Mouse (Mus musculus) CH12F3 (cell line): Measurements from ENCODE around the gene Fam168a.

Source experiments
- in situ Hi-C: fragments of 300-500 bp; cut with MboI; formaldehyde crosslinking; loops from 2 replicates; pipeline ENCODE4 v1.14.3; 2020; ENCODE audit warnings: low sequenced_read_pairs

Fam168a gene

DNA sequence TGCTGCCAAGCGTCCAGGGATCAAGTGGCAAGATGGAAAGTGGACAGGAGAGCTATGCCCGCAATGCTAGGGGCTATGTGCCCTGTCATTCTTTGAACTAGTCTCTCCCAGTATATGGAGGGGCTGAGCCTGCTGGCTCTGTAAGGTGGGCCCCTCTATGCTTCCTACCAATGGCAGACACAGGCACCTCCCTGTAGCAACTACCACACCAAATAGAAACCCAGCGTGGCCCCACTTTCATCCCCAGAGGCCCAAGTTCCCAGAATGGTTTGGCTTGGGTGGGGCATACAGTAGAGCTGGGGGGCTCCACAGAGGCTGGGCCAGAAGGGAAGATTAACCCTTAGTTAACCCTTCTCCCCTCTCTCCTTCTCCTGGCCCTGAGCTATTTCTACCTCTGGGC, 154.0 kb downstream of the Fam168a start:
- in situ Hi-C loops = no loop called here

DNA sequence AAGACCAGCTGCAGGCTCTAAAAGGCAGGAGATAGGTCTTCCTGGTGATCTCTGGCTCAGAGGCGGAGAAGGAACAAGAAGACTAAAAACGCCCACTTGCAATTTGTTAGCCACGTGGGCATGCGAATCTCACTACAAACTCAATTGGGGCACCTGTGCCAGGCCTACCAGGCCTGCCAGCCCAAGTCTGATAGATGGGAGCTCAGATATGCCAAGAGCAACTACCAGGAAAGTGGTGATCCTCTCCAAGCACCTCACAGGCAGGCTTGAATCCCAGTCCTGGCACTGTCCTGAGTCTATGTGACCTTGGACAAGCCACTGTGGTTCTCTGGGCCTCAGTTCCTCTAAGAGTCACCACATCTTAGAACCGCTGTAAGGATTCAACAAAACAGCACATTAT, 154.8 kb downstream of the Fam168a start:
- in situ Hi-C loops = no loop called here

DNA sequence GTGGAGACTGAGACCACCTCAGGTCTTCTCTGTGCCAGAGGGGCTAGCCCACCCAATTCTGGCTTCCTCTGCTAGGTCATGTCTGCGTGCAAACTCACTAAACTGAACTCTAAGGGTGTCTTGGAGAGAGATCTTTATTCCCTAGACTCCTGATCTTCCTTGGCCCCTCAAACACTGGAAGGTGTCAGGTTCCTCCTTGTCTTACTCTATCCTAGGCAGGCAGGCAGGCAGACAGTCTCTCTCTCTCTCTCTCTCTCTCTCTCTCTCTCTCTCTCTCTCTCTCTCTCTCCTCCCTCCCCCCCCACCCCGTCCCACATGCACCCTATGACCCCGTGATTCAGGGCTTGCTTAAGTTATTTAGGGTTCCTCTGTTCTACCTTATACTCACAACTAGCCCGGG, 155.9 kb downstream of the Fam168a start:
- in situ Hi-C loops = no loop called here

DNA sequence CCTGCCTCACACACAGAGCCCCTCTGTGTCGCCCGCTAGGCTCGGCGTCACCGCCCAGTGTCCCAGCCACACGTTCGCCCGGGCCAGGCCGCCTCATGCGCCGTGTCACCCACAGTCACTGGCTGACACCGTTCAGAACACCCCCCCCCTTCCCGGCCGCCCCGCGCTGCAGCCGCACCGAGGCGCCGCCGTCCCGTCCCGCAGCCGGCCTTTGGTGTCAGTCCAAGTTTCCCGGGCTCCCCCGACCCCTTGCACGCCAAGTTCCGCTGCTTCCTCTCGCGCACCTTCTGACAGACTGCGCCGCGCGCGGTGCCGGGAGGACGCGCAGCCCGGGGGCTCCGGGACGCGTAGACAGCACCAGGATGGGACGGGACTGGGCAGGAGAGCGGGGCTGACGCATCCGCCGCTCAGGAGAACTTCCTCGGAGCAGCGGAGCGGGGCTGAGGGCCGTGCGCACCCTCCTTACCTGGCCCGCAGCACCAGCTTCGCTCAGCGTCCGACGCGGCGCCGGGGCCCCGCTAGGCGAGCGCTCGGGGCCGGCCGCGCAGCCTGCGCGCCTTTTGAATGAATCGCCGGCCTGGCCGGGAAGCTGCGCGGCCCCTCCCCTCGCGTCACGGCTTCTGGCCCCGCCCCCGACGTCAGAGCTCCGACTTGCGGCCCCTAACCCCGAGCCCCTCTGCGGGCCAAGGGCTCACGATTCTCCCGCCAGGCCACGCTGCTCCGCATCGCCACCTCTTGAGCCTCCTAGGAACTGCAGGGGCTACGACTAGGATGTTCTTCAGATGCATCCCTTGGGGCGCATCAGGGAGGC, 156.6 kb downstream of the Fam168a start, which contains the start of gene Relt:
TSS of gene Relt (minus strand) at position 619 of the 811 bp plus-strand sequence.
- in situ Hi-C loops = no loop called here

DNA sequence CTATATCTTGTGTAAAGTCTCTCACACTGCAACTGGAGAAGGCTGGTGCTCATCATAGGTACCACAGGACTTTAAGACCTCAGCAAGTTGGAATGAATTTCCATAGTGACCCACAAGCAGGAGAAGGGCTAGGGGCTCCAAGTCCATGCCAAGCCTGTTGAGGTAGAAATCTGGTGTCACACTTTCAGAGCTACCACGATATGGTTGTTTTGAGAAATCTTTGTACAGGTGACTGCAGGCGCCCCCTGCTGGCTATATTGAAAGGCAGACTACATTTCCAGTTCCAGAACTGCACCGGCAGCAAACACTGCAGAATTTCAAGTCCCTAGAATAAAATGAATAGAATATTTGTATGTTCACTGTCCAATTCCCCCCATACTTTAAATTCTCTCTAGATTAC, 160.2 kb downstream of the Fam168a start:
- in situ Hi-C loops = no loop called here

DNA sequence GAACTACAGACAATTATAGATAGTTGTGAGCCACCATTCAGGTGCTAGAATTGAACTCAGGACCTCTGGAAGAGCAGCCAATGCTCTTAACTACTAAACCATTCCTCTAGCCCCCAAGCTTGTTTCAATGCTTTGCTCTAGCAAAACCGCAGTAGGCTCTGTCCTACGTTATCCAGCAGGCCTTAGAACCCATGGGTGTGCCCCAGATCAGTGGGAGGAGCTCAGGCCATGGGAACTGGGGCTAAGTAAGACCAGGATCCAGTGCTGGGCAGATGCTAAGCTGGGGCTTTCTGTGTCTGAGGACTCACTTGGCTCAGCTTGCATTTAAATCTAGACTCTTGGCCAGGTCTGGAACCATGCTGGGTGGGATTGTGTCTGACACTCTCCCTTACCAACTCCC, 161.1 kb downstream of the Fam168a start:
- in situ Hi-C loops = no loop called here

DNA sequence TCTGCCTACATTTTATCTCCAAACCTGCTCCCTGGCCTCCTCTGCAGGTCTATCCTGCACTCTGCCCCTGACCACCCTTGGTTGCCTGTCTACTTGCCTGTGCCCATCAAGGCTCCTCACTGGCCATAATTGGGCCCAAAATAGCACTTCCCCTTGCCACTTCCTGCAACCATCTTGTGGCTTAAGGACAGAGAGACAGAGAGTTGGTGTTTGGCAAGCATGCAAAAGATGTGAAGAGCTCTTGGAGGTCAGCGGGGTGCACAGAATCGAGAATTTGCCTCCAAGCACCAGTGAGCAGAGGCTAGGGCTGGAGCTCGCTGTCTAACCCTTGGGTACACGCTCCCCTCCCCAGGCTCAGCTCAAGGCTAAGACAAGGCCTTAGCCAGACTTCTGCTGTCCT, 162.1 kb downstream of the Fam168a start:
- in situ Hi-C loops = no loop called here

DNA sequence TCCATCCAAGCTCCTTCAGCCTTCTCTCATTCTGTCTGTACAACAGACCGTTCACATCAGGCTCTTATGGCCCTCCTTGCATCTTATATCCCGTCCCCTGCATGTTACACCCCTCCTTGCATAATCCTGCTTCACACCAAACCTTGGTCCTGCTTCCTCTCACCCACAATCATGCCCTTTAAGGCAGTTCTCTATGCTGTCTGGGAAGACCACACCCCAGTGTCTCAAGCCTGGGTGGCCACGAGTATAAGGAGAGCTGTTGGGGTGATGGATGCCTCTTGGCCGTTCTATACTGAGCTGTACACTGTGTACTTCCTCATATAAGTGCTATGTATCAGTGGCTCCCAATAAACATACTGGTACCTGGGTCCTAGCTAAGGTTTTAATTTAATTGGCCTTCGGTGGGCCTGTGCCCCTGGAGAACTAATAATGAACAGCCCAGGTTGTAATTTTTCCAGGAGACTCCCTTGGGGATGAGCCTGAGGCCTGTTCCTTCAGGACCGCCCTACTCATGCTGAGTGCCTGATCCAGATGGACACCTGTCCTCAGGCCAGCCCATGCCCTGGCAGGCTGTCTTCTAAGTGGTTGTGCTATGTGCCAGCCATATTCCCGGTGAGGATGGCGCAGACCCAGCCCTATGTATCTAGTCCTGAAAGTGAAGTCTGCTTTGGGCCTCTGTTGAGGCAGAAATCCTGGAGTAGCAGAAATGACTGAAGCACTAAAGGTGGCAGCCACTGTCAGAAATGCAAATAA, 163.6 kb downstream of the Fam168a start:
- in situ Hi-C loops = no loop called here

DNA sequence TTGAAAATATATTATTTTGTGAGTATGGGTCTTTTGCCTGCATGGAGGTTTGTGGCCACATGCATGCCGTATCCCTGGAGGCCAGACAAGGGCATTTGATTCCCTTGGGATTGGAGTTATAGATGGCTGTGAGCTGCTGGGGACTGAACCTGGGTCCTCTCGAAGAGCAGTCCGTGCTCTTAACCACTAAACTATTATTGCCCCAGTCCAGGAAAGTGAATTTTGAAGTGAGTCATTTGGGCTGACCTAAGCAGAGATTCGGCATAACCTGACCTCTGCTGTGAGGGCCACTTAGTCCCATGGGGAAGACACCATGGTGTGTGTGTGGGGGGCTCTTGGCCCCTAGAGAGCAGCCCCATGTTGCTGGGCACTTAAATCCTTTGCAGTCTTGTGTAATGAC, 164.9 kb downstream of the Fam168a start:
- in situ Hi-C loops = no loop called here

DNA sequence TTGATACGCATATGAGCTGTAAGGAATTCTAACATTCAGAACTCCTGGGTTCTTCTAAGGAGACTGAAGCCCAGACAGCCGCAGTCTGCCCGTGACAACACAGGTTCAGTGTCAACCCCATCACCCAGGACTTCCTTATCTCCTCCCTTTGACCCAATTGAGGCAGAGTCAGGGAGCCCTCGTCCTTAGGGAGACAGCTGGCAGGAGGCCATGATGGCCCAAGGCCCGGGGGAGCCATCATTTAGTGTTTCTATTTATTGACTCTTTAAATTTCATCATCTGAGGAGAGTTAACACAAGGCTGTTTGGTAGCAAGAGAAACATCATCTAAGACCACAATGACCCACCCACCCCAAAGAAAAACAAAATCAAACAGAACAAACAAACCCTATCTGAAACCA, 165.5 kb downstream of the Fam168a start:
- in situ Hi-C loops = no loop called here

DNA sequence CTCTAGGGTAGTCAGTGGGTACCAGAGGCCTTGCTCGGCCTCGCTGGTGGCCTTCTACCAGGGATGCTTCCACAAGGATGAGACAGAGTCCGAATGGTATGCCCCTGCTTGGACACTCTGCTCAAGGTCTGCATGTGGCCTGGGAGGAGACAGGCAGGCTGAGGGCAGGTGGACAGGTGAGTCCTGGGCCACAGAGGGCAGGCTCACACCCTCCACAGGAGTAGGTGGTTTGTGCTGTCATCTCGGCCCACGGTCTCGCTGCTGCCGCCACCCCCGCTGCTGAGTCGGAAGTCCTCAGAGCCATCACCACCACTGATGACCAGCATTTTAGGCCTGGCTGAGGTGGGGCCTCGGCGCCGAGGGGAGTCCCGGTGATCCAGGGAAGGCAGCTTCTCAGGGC, 166.8 kb downstream of the Fam168a start:
- in situ Hi-C loops = no loop called here

DNA sequence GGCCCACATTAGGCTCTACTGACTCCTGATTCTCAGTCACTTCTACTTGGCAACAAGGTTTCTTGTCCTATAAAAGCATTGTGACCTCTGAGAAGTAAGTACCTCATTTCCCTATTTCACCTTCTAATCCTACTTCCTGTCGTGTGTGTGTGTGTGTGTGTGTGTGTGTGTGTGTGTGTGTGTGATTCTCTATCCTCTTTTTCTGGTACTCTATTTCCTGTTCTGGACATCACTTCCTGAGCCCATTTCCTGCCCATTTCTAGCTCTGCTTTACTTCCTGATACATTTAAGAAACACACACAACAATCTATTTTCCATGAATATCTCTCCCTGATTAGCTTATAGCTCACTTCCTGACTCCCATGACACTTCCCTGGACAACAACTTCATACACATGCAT, 169.4 kb downstream of the Fam168a start:
- in situ Hi-C loops = no loop called here

DNA sequence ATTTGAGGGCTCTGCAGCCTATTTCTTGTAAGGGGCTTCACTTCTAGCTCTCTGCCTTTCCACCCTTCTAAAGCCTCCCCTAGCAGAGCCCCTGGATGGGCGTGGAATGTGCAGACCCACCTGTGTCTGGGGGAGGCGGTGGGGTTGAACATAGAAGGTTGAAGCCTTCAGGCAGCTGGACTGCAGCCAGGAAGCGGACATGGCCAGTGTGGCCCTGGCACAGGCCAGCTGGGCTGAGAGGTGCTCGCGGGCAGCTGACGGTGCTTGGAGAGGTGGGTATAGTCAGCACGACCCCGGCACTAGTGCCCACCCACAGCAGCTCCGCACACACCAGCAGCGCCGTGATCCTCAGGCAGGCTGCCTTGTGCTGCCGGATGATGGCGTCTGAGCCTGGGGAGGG, 169.9 kb downstream of the Fam168a start:
- in situ Hi-C loops = no loop called here

DNA sequence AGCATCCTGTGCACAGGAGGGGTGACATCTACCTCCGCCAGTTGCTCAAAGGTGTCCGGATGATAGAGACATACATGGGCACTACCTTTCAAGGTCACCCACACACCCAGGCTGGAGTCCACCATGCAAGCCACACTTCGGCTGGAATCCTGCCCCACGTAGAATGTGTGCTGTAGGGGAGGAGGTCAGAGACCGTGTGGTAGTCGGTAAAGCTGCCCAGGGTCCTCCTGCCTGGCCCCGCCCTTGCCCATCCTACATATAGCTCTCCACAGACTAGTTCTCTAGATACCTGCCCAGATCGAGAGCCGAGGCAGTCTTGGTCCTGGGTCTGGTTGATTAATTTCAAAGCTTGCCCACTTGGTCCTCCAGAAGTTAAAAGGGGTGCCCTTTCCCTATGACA, 170.3 kb downstream of the Fam168a start:
- in situ Hi-C loops = no loop called here

DNA sequence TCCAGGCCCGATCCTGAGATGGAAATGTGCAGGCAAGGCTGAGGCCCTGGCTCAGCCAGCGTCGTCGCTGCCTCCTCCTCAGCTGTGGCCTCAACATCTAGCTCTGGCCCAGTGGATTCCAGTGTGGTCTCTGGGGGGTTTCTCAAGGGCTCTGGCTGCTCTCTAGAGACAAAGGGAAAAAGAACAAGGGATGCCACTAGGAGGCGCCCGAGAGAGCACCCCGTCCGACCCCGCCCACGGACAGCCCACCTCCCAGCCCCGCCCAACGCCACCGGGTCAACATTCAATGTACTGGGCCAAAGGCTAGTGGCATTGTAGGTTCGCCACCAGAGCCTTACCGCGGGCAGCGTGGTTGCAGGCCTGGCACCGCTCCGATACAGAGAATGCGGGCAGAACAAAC, 173.2 kb downstream of the Fam168a start:
- in situ Hi-C loops = no loop called here

DNA sequence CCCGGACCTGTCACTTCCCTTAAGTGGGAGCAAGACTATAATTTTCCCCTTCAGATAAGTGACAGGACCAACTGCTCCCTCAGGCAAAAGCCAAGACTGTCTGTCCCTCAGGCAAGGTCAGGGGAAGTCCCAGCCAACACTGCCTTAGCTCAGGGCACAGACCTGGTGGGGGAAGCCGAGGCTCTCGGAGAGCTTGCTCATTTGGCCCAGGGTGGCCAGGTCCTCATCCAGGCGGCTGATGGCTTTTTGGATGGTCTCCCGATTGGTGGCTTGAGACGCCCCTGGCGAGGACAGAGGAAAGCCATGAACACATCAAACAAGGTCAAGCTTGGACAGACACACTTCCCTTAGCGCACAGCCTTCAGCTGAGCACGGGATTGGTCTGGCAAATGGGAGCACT, 175.1 kb downstream of the Fam168a start:
- in situ Hi-C loops = no loop called here

DNA sequence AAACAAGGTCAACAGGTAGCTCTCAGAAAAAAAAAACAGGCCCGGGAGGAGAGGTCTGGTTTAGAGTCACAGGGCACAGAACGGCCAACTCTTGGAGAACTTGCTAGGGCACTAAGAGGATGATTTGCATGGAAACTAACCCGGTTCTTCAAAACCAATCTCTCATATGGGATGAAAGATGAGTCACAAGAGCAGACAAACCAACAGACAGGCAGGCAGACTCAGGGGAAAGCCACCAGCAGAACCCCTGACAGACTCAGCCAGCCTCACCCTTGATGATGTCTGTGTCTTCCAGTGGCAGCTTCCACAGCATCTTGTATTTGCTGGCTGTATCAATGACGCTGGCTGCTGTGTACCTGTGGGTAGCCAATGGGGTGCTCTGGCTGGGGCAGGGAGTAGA, 175.5 kb downstream of the Fam168a start:
- in situ Hi-C loops = no loop called here

DNA sequence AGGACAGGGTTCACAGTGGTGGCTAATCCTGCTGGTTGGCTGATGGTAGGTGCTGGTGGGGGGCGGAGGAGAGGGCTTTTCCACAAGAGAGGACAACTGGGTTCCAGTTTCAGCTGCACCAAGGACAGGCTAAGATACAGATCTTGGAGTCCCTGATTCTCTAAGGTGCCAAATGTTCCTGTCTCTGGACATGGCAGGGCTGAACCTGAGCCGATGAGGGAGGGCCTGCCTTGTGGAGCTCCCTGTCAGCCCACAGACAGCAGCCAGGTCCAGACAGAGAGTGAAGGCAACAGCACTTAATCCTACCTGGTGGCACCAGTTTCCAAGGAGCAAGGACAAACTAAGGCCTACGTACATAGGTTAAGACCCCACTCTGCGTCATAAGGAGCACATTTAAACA, 178.0 kb downstream of the Fam168a start:
- in situ Hi-C loops = no loop called here

DNA sequence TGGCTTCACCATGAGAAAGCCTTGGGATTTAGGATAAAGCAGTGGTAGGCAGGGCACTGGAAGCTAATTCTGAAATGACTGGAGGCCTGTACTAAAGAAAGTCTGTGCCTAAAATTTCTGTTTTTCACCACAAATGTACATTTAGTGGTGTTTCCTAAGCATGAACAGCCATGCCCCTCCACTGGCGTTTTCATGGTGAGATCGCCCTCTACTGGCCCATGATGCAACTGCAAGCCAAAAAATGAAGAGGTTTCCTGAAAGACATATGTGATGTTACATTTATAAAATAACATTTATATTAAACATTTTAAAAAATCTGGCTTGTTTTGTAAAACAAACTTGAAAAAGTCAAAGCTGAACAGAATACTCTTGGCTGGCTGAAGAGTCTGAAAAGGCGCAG, 180.1 kb downstream of the Fam168a start:
- in situ Hi-C loops = no loop called here
